ENCODE assay signal across 8 mouse cellular contexts in the genomic region with DNA sequence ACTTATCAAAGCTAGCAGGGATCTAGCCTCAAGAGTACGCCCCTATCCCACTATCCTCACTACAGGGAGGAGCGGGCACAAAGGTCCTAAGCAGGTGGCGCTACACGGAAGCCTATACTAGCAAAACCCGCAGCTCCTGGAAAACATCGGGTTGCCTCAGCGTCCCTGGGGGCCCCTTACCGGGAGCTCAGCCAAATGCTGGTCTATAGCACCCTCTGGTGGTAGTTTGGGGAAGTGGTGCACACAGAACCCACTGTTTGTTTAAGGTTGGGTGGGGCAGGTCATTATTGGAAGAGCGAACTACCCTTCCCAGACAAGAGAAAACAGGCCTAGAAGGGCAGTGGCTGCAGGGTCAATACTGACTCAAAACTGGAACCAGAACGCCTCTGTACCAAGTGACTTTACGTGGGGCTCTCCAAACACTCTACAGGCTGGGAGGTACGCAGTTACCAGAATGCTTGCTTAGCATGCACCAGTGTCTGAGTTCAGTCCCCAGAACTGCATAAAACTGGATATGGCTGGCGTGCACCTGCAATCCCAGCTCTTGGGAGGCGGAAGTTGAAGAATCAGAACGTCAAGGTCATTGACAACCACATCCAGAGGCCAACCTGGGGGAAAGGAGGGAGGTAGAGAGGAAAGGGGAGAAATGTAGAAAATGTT. TPM values are rescaled to one million over a fixed set of nuclear protein-coding genes. Genes with fewer than 3 reads are reported as not detected.
DNase-seq lines count a peak whose midpoint lies in the region; ATAC-seq and TF ChIP-seq lines count a peak whose summit lies in the region.

No protein-coding gene starts in this region.

- peaks cover 31% of the 10 kb centered on the region for H3K27me3 ChIP-seq in forebrain, embryonic 10.5 days (ENCODE audit: poor library complexity, severe bottlenecking)
- no peaks in the 10 kb centered on the region for H3K27me3 ChIP-seq in heart, embryonic 15.5 days
- no peaks in the 10 kb centered on the region for H3K27me3 ChIP-seq in liver, embryonic 14.5 days (ENCODE audit: control insufficient read depth, insufficient read depth, low read length)
- no peaks in the 10 kb centered on the region for H3K27me3 ChIP-seq in neural tube, embryonic 12.5 days (replicated peaks)
- no peaks in the 10 kb centered on the region for H3K27me3 ChIP-seq in stomach, postnatal 0 days (ENCODE audit: control insufficient read depth, insufficient read depth, low read length)

- peak; percentile 87 for DNase-seq in CD4-positive, CD25-positive, alpha-beta regulatory T cell, adult 2 months (ENCODE audit: low read depth, low spot score)
- DNase-seq in c-Kit-negative CD71-positive TER-119-positive erythroid progenitor cells, embryonic 14.5 days (ENCODE audit: low read depth, low spot score) = peak; percentile 74
- peak; percentile 86 for DNase-seq in forebrain, embryonic 10.5 days (ENCODE audit: extremely low spot score, low spot score)
- peak; percentile 87 for DNase-seq in kidney, postnatal 14 days
- peak; percentile 65 to 78 (median 72) for DNase-seq in liver, embryonic 14.5 days (ENCODE audit: low read depth in 3 of 3, low spot score in 3 of 3)
- DNase-seq in stomach, postnatal 0 days (ENCODE audit: low spot score) = peak; percentile 88

- peak; percentile 98 for TF ChIP-seq CTCF in liver, embryonic 14.5 days (IDR thresholded peaks at IDR 0.05; ENCODE audit: low read depth)
- TF ChIP-seq CTCF in stomach, postnatal 0 days (IDR thresholded peaks at IDR 0.05; ENCODE audit: low read depth) = peak; percentile 98

- no peaks in the 10 kb centered on the region for H3K36me3 ChIP-seq in forebrain, embryonic 10.5 days (replicated peaks)
- no peaks in the 10 kb centered on the region for H3K36me3 ChIP-seq in heart, embryonic 15.5 days
- no peaks in the 10 kb centered on the region for H3K36me3 ChIP-seq in liver, embryonic 14.5 days (replicated peaks; ENCODE audit: control insufficient read depth, insufficient read depth, low read depth)
- no peaks in the 10 kb centered on the region for H3K36me3 ChIP-seq in neural tube, embryonic 12.5 days
- H3K36me3 ChIP-seq in stomach, postnatal 0 days (ENCODE audit: control insufficient read depth, insufficient read depth, low read length) = no peaks in the 10 kb centered on the region

- peak; percentile 51 for ATAC-seq in heart, embryonic 15.5 days (replicated peaks; ENCODE audit: insufficient number of reproducible peaks, insufficient read depth, low FRiP score, low read depth)
- ATAC-seq in liver, embryonic 14.5 days (ENCODE audit: insufficient read depth) = peak; percentile 54
- ATAC-seq in neural tube, embryonic 12.5 days (ENCODE audit: low FRiP score, low read depth) = peak; percentile 66
- peak; percentile 86 for ATAC-seq in stomach, postnatal 0 days (ENCODE audit: low FRiP score, low TSS enrichment)

- TF ChIP-seq EP300 in liver, embryonic 14.5 days (IDR thresholded peaks at IDR 0.05; ENCODE audit: low read depth) = peak; percentile 40; the same call in 1 of the 2 replicates
- TF ChIP-seq EP300 in stomach, postnatal 0 days (optimal IDR thresholded peaks at IDR 0.05) = no peak

- peak overlapping the region; percentile 26; the same call in 1 of the 2 replicates for H3K27ac ChIP-seq in forebrain, embryonic 10.5 days
- H3K27ac ChIP-seq in heart, embryonic 15.5 days = no peak overlapping the region
- 0 out of 2 replicates have a peak overlapping the region, but pooled peaks have one; percentile 3 for H3K27ac ChIP-seq in liver, embryonic 14.5 days
- H3K27ac ChIP-seq in neural tube, embryonic 12.5 days = no peak overlapping the region
- H3K27ac ChIP-seq in stomach, postnatal 0 days (replicated peaks) = no peak overlapping the region

- H3K4me2 ChIP-seq in heart, embryonic 15.5 days = peak overlapping the region; percentile 55
- peak overlapping the region; percentile 48 for H3K4me2 ChIP-seq in liver, embryonic 14.5 days (ENCODE audit: low read depth)
- peak overlapping the region; percentile 52 for H3K4me2 ChIP-seq in neural tube, embryonic 12.5 days (replicated peaks)
- H3K4me2 ChIP-seq in stomach, postnatal 0 days (replicated peaks; ENCODE audit: low read depth) = peak overlapping the region; percentile 42

- no peak overlapping the region for H3K9ac ChIP-seq in heart, embryonic 15.5 days
- H3K9ac ChIP-seq in liver, embryonic 14.5 days (replicated peaks) = peak overlapping the region; percentile 6
- no peak overlapping the region for H3K9ac ChIP-seq in neural tube, embryonic 12.5 days
- H3K9ac ChIP-seq in stomach, postnatal 0 days (ENCODE audit: low read length) = 0 out of 2 replicates have a peak overlapping the region, but pooled peaks have one; percentile 8

- peaks cover 31% of the 10 kb centered on the region for H3K4me1 ChIP-seq in forebrain, embryonic 10.5 days
- H3K4me1 ChIP-seq in heart, embryonic 15.5 days (replicated peaks) = peaks cover 9% of the 10 kb centered on the region
- H3K4me1 ChIP-seq in liver, embryonic 14.5 days (replicated peaks; ENCODE audit: control insufficient read depth in 2 of 2, insufficient read depth in 2 of 2, low read length in 1 of 2) = peaks cover 24 to 46% of the 10 kb centered on the region in 2 experiments
- peaks cover 6% of the 10 kb centered on the region; the same call in 1 of the 2 replicates for H3K4me1 ChIP-seq in neural tube, embryonic 12.5 days
- no peaks in the 10 kb centered on the region for H3K4me1 ChIP-seq in stomach, postnatal 0 days (replicated peaks; ENCODE audit: control insufficient read depth, insufficient read depth)

- 13% methylated on average over 15 of the region's 15 CpGs for WGBS in forebrain, embryonic 10.5 days
- 10% methylated on average over 15 of the region's 15 CpGs for WGBS in heart, embryonic 15.5 days
- WGBS in liver, embryonic 14.5 days (ENCODE audit: insufficient replicate concordance) = 10% methylated on average over 15 of the region's 15 CpGs
- 12% methylated on average over 15 of the region's 15 CpGs for WGBS in neural tube, embryonic 12.5 days
- WGBS in stomach, postnatal 0 days = 9% methylated on average over 15 of the region's 15 CpGs

- H3K9me3 ChIP-seq in forebrain, embryonic 10.5 days = no peaks in the 10 kb centered on the region
- H3K9me3 ChIP-seq in heart, embryonic 15.5 days (replicated peaks) = no peaks in the 10 kb centered on the region
- no peaks in the 10 kb centered on the region for H3K9me3 ChIP-seq in liver, embryonic 14.5 days (ENCODE audit: control insufficient read depth, low read length)
- H3K9me3 ChIP-seq in neural tube, embryonic 12.5 days = no peaks in the 10 kb centered on the region
- no peaks in the 10 kb centered on the region for H3K9me3 ChIP-seq in stomach, postnatal 0 days (ENCODE audit: control insufficient read depth, low read length)

- peak overlapping the region; percentile 19; the same call in 1 of the 2 replicates for H3K4me3 ChIP-seq in forebrain, embryonic 10.5 days
- peak overlapping the region; percentile 11; the same call in 1 of the 2 replicates for H3K4me3 ChIP-seq in heart, embryonic 15.5 days
- H3K4me3 ChIP-seq in liver, embryonic 14.5 days (ENCODE audit: insufficient read depth in 1 of 2, low read depth in 2 of 2, low read length in 2 of 2) = peak overlapping the region in 1 of 2 experiments; percentile 43; a peak in 2 of 4 replicates
- H3K4me3 ChIP-seq in neural tube, embryonic 12.5 days = no peak overlapping the region
- 0 out of 2 replicates have a peak overlapping the region, but pooled peaks have one; percentile 10 for H3K4me3 ChIP-seq in stomach, postnatal 0 days (ENCODE audit: low read depth, low read length)

RNA-seq across cellular contexts. Expression of gene Commd7, which starts 45.9 kb away (rescaled TPM):
- 66.2 and 71.8 TPM in 2 replicates for polyA plus RNA-seq in forebrain, embryonic 10.5 days (2016; fragmentation: Nextera tagmentation; extraction: Ambion mirVana)
- 52.4 and 57.0 TPM in 2 replicates for polyA plus RNA-seq in heart, embryonic 15.5 days (2015; fragmentation: Nextera tagmentation; extraction: Ambion mirVana)
- polyA plus RNA-seq in liver, embryonic 14.5 days (2012; rRNA removed) = 5.4 and 9.5 TPM in 2 replicates
- polyA plus RNA-seq in liver, embryonic 14.5 days (2014; fragmentation: Nextera tagmentation; extraction: Ambion mirVana) = 24.9 and 25.4 TPM in 2 replicates
- 69.5 and 76.8 TPM in 2 replicates for polyA plus RNA-seq in neural tube, embryonic 12.5 days (2016; fragmentation: Nextera tagmentation; extraction: Ambion mirVana)
- 68.1 and 70.1 TPM in 2 replicates for polyA plus RNA-seq in stomach, postnatal 0 days (2015; fragmentation: Nextera tagmentation; extraction: Ambion mirVana)

RNA-seq across cellular contexts. Expression of gene Nol4l, which starts 56.9 kb away (rescaled TPM):
- 11.7 and 12.3 TPM in 2 replicates for polyA plus RNA-seq in forebrain, embryonic 10.5 days (2016; fragmentation: Nextera tagmentation; extraction: Ambion mirVana)
- 6.9 and 10.9 TPM in 2 replicates for polyA plus RNA-seq in heart, embryonic 15.5 days (2015; fragmentation: Nextera tagmentation; extraction: Ambion mirVana)
- polyA plus RNA-seq in liver, embryonic 14.5 days (2012; rRNA removed) = 5.7 and 6.0 TPM in 2 replicates
- 3.7 and 4.4 TPM in 2 replicates for polyA plus RNA-seq in liver, embryonic 14.5 days (2014; fragmentation: Nextera tagmentation; extraction: Ambion mirVana)
- polyA plus RNA-seq in neural tube, embryonic 12.5 days (2016; fragmentation: Nextera tagmentation; extraction: Ambion mirVana) = 36.3 and 39.9 TPM in 2 replicates
- 4.4 and 4.8 TPM in 2 replicates for polyA plus RNA-seq in stomach, postnatal 0 days (2015; fragmentation: Nextera tagmentation; extraction: Ambion mirVana)

Comparison
In these comparisons a context has a peak if more than half of its experiments do, and no peak if none do; other contexts are left out.
1. H3K27ac ChIP-seq: peak in forebrain, embryonic 10.5 days (single experiment) and liver, embryonic 14.5 days (single experiment); none in heart, embryonic 15.5 days (single experiment), neural tube, embryonic 12.5 days (single experiment) and stomach, postnatal 0 days (single experiment).
2. H3K9ac ChIP-seq: peak in liver, embryonic 14.5 days (single experiment) and stomach, postnatal 0 days (single experiment); none in heart, embryonic 15.5 days (single experiment) and neural tube, embryonic 12.5 days (single experiment).
3. Peak in every context shown above with its lines, with median percentiles within 50 percentile points of each other: DNase-seq, ATAC-seq and H3K4me2 ChIP-seq.